Mouse (Mus musculus): ENCODE results near the gene Myl6b. TPM values are rescaled to one million over a fixed set of nuclear protein-coding genes. Genes with fewer than 3 reads are reported as not detected.

Myl6b gene
- polyA plus RNA-seq, 1 experiment from 2014 or later: 54.1 TPM

GRCm38 (mm10) chr10:128458719-128459408, 39.6 kb downstream of the Myl6b start, which contains the start of gene Smarcc2:
Gene Smarcc2 (plus strand): TSS chr10:128459248.
- DNase-seq (ENCODE audit: low read depth, low spot score): no peak
- H3K27me3 ChIP-seq: no peaks in the 10 kb centered on the region
- ChIA-PET CTCF (interaction anchor here (1.0 to 1.5 kb wide), 3 partner anchors 10 to 88 kb away, joined by 3 to 4 read pairs (median 3); no protein-coding TSS in a partner anchor), POLR2A (no interaction called here)
- peak; percentile 59 for TF ChIP-seq CTCF (IDR thresholded peaks at IDR 0.05)
- ATAC-seq: peak; percentile 84
- in situ Hi-C loops (cut with MboI; ENCODE audit: low pct_unique_long_range_greater_than_20kb): loop anchor here (5.0 kb wide), 3 partner anchors 52 to 122 kb away; partner anchors contain the start of genes Coq10a and Cs

- TF ChIP-seq CTCF (IDR thresholded peaks at IDR 0.05): no peak
- CTCF ChIA-PET: interaction anchor here (1.0 kb wide), 1 partner anchor 14 kb away, joined by 3 read pairs; no protein-coding TSS in a partner anchor
- H3K27me3 ChIP-seq: no peaks in the 10 kb centered on the region
- DNase-seq (ENCODE audit: low read depth, low spot score): no peak
- in situ Hi-C loops (cut with MboI; ENCODE audit: low pct_unique_long_range_greater_than_20kb): loop anchor here (5.0 kb wide), 3 partner anchors 51 to 121 kb away; partner anchors contain the start of genes Coq10a and Cs
- POLR2A ChIA-PET: no interaction called here
- ATAC-seq: peak; percentile 69
Observed at GRCm38 (mm10) chr10:128458348-128458718, 40.2 kb downstream of the Myl6b start.

- in situ Hi-C loops (cut with MboI; ENCODE audit: low pct_unique_long_range_greater_than_20kb): loop anchor here (5.0 kb wide), 3 partner anchors 50 to 120 kb away; partner anchors contain the start of genes Coq10a and Cs
- TF ChIP-seq CTCF (IDR thresholded peaks at IDR 0.05): no peak
- no peaks in the 10 kb centered on the region for H3K27me3 ChIP-seq
- CTCF ChIA-PET: interaction anchor here (1.4 kb wide), 1 partner anchor 46 kb away, joined by 3 read pairs; the partner anchor contains the start of genes Nabp2 and Rnf41
- POLR2A ChIA-PET: interaction anchor here (0.5 to 1.2 kb wide), 2 partner anchors 47 to 82 kb away, joined by 3 read pairs; partner anchors contain the start of genes Nabp2 and Rnf41
- DNase-seq (ENCODE audit: low read depth, low spot score) (no peak), ATAC-seq (no peak)
Observed at GRCm38 (mm10) chr10:128457676-128458075, 40.8 kb downstream of the Myl6b start.

GRCm38 (mm10) chr10:128455280-128455679, 43.2 kb downstream of the Myl6b start:
- ATAC-seq (no peak), DNase-seq (ENCODE audit: low read depth, low spot score) (no peak)
- peak; percentile 57 for TF ChIP-seq CTCF (IDR thresholded peaks at IDR 0.05)
- ChIA-PET POLR2A (interaction anchor here (0.6 to 0.7 kb wide), 2 partner anchors 47 to 81 kb away, joined by 3 read pairs; no protein-coding TSS in a partner anchor), CTCF (interaction anchor here (0.8 to 2.1 kb wide), 3 partner anchors 89 to 97 kb away, joined by 3 to 5 read pairs (median 5); no protein-coding TSS in a partner anchor)
- in situ Hi-C loops (cut with MboI; ENCODE audit: low pct_unique_long_range_greater_than_20kb): loop anchor here (5.0 kb wide), 3 partner anchors 48 to 118 kb away; partner anchors contain the start of genes Coq10a and Cs
- H3K27me3 ChIP-seq: no peaks in the 10 kb centered on the region

- POLR2A ChIA-PET: no interaction called here
Observed at GRCm38 (mm10) chr10:128454471-128454870, 44.0 kb downstream of the Myl6b start.

GRCm38 (mm10) chr10:128451014-128451413, 47.5 kb downstream of the Myl6b start:
- CTCF ChIA-PET: interaction anchor here (1.2 kb wide), 1 partner anchor 73 kb away, joined by 4 read pairs; no protein-coding TSS in a partner anchor
- in situ Hi-C loops (cut with MboI; ENCODE audit: low pct_unique_long_range_greater_than_20kb): no loop called here
- H3K27me3 ChIP-seq: no peaks in the 10 kb centered on the region
- DNase-seq (ENCODE audit: low read depth, low spot score) (no peak), ATAC-seq (no peak)
- POLR2A ChIA-PET: no interaction called here
- no peak for TF ChIP-seq CTCF (IDR thresholded peaks at IDR 0.05)

More at GRCm38 (mm10) chr10:128454471-128454870, 44.0 kb downstream of the Myl6b start:
- no peaks in the 10 kb centered on the region for H3K27me3 ChIP-seq
- ATAC-seq (no peak), DNase-seq (ENCODE audit: low read depth, low spot score) (no peak)
- in situ Hi-C loops (cut with MboI; ENCODE audit: low pct_unique_long_range_greater_than_20kb): no loop called here
- CTCF ChIA-PET: interaction anchor here (0.9 to 2.1 kb wide), 4 partner anchors 14 to 113 kb away, joined by 3 to 5 read pairs (median 4); no protein-coding TSS in a partner anchor
- no peak for TF ChIP-seq CTCF (IDR thresholded peaks at IDR 0.05)

GRCm38 (mm10) chr10:128445407-128445806, 53.1 kb downstream of the Myl6b start:
- in situ Hi-C loops (cut with MboI; ENCODE audit: low pct_unique_long_range_greater_than_20kb): loop anchor here (10.0 kb wide), 1 partner anchor 231 kb away; the partner anchor contains the start of gene Spryd4

GRCm38 (mm10) chr10:128444354-128444753, 54.1 kb downstream of the Myl6b start:
- in situ Hi-C loops (cut with MboI; ENCODE audit: low pct_unique_long_range_greater_than_20kb): loop anchor here (10.0 kb wide), 1 partner anchor 230 kb away; the partner anchor contains the start of gene Spryd4
- TF ChIP-seq CTCF (IDR thresholded peaks at IDR 0.05): no peak
- no peaks in the 10 kb centered on the region for H3K27me3 ChIP-seq
- no peak for DNase-seq (ENCODE audit: low read depth, low spot score)
- ChIA-PET CTCF (no interaction called here), POLR2A (no interaction called here)
- no peak for ATAC-seq

More at GRCm38 (mm10) chr10:128445407-128445806, 53.1 kb downstream of the Myl6b start:
- POLR2A ChIA-PET: interaction anchor here (0.6 kb wide), 1 partner anchor 11 kb away, joined by 3 read pairs; no protein-coding TSS in a partner anchor
- CTCF ChIA-PET: no interaction called here
- H3K27me3 ChIP-seq: no peaks in the 10 kb centered on the region
- DNase-seq (ENCODE audit: low read depth, low spot score) (no peak), ATAC-seq (no peak)
- TF ChIP-seq CTCF (IDR thresholded peaks at IDR 0.05): no peak

Other genes starting within 250 kb of the Myl6b start
- gene Apon, start 244.6 kb downstream of the Myl6b start, polyA plus RNA-seq (2021): 1.4 TPM
- 0.10 TPM for gene Apof, start 230.0 kb downstream of the Myl6b start, polyA plus RNA-seq (2021)
- 29.5 TPM for gene Stat2, start 228.1 kb downstream of the Myl6b start, polyA plus RNA-seq (2021)
- 0.04 TPM for gene Il23a, start 199.9 kb downstream of the Myl6b start, polyA plus RNA-seq (2021)
- 20.3 TPM for gene Pan2, start 195.3 kb downstream of the Myl6b start, polyA plus RNA-seq (2021)
- 200 TPM for gene Cnpy2, start 176.2 kb downstream of the Myl6b start, polyA plus RNA-seq (2021)
- 279 TPM for gene Cs, start 161.0 kb downstream of the Myl6b start, polyA plus RNA-seq (2021)
- 34.5 TPM for gene Coq10a, start 129.7 kb downstream of the Myl6b start, polyA plus RNA-seq (2021)
- 55.9 TPM for gene Ankrd52, start 121.6 kb downstream of the Myl6b start, polyA plus RNA-seq (2021)
- 0.12 TPM for gene Slc39a5, start 97.5 kb downstream of the Myl6b start, polyA plus RNA-seq (2021)
- 85.0 TPM for gene Nabp2, start 87.2 kb downstream of the Myl6b start, polyA plus RNA-seq (2021)
- 43.3 TPM for gene Rnf41, start 87.0 kb downstream of the Myl6b start, polyA plus RNA-seq (2021)
- 102 TPM for gene Smarcc2, start 39.4 kb downstream of the Myl6b start, polyA plus RNA-seq (2021)
- gene Myl6, start 4.5 kb downstream of the Myl6b start, polyA plus RNA-seq (2021): 1,994 TPM
- 75.8 TPM for gene Esyt1, start 27.2 kb upstream of the Myl6b start, polyA plus RNA-seq (2021)
- 16.8 TPM for gene Zc3h10, start 49.1 kb upstream of the Myl6b start, polyA plus RNA-seq (2021)
- 1,532 TPM for gene Rpl41, start 50.6 kb upstream of the Myl6b start, polyA plus RNA-seq (2021)
- gene Pa2g4, start 67.3 kb upstream of the Myl6b start, polyA plus RNA-seq (2021): 117 TPM
- gene Erbb3, start 91.0 kb upstream of the Myl6b start, polyA plus RNA-seq (2021): 1.2 TPM
- 259 TPM for gene Rps26, start 128.1 kb upstream of the Myl6b start, polyA plus RNA-seq (2021)
- gene Ikzf4, start 147.3 kb upstream of the Myl6b start, polyA plus RNA-seq (2021): 0.10 TPM
- 15.2 TPM for gene Suox, start 175.4 kb upstream of the Myl6b start, polyA plus RNA-seq (2021)
- gene Rab5b, start 197.6 kb upstream of the Myl6b start, polyA plus RNA-seq (2021): 93.3 TPM
- gene Pmel, start 205.5 kb upstream of the Myl6b start, polyA plus RNA-seq (2021): 1.1 TPM
- gene Cdk2, start 206.3 kb upstream of the Myl6b start, polyA plus RNA-seq (2021): 30.2 TPM
- gene Dgka, start 246.2 kb upstream of the Myl6b start, polyA plus RNA-seq (2021): 9.9 TPM
- gene Pym1, start 249.2 kb upstream of the Myl6b start, polyA plus RNA-seq (2021): 37.8 TPM

All from Patski (cell line).